Mouse (Mus musculus) midbrain, embryonic 11.5 days (tissue): ENCODE data around the gene 4833439L19Rik. TPM values are rescaled to one million over a fixed set of nuclear protein-coding genes. Genes with fewer than 3 reads are reported as not detected.

Source experiments
- ATAC-seq: fragments of 200-750 bp; cut with Nextera tagmentation; 2 replicates; pipeline ENCODE4 v1.8.0; 2017; ENCODE audit warnings: moderate TSS enrichment, moderate library complexity; ENCODE audit not compliant: low FRiP score
- DNase-seq: peaks from one replicate; pipeline ENCODE4 v3.0.0; 2015; ENCODE audit warnings: low spot score; ENCODE audit errors: missing footprints
- H3K27ac ChIP-seq: fragments of 300-500 bp; sonication (generic); 2 replicates; pipeline ENCODE4 v1.5.1; 2014; ENCODE audit warnings: low read depth, low read length
- H3K27me3 ChIP-seq: fragments of 300-500 bp; sonication (generic); 2 replicates; pipeline ENCODE4 v1.6.1; 2014; ENCODE audit warnings: mild to moderate bottlenecking, low read length, moderate library complexity, mixed read lengths; ENCODE audit not compliant: control insufficient read depth, insufficient read depth
- H3K36me3 ChIP-seq: fragments of 300-500 bp; sonication (generic); 2 replicates; pipeline ENCODE4 v1.6.1; 2014; ENCODE audit warnings: mild to moderate bottlenecking, low read length, moderate library complexity, mixed read lengths; ENCODE audit not compliant: control insufficient read depth, insufficient read depth
- H3K4me1 ChIP-seq: fragments of 300-500 bp; sonication (generic); 2 replicates; pipeline ENCODE4 v1.6.1; 2014; ENCODE audit warnings: low read length; ENCODE audit not compliant: control insufficient read depth, insufficient read depth
- H3K4me2 ChIP-seq: fragments of 300-500 bp; sonication (generic); 2 replicates; pipeline ENCODE4 v1.6.1; 2014; ENCODE audit warnings: mild to moderate bottlenecking, moderate library complexity
- H3K4me3 ChIP-seq: fragments of 300-500 bp; sonication (generic); 2 replicates; pipeline ENCODE4 v1.5.1; 2014; ENCODE audit warnings: low read depth, low read length
- H3K9ac ChIP-seq: fragments of 300-500 bp; sonication (generic); 2 replicates; pipeline ENCODE4 v1.6.1; 2014; ENCODE audit warnings: low read length
- H3K9me3 ChIP-seq: fragments of 300-500 bp; sonication (generic); 2 replicates; pipeline ENCODE4 v1.6.1; 2016; ENCODE audit warnings: low read length; ENCODE audit not compliant: control insufficient read depth
- WGBS: fragments of 180-500 bp; shearing (Covaris S2); extraction: QIAGEN DNeasy Blood & Tissue Kit; methylation state at CpG from one replicate; pipeline ENCODE4 v1.1.7; 2014; 5-methylcytosine and 5-hydroxymethylcytosine counted together
- polyA plus RNA-seq: library from polyadenylated mRNA; unstranded; fragments of >200 nt; fragmentation: Nextera tagmentation; extraction: Ambion mirVana; gene quantifications from 2 replicates; pipeline ENCODE4 v1.2.1, GENCODE M21; 2014

Gene 4833439L19Rik
- polyA plus RNA-seq, 1 experiment from 2014 or later, result 263 TPM

- no peak for DNase-seq
- 36% methylated on average over 4 of the region's 4 CpGs for WGBS
- H3K9ac ChIP-seq, result no peak overlapping the region
- H3K36me3 ChIP-seq, result no peaks in the 10 kb centered on the region
- ATAC-seq, result no peak
- H3K4me1 ChIP-seq, result peaks cover 7% of the 10 kb centered on the region; the same call in 1 of the 2 replicates
- no peak overlapping the region for H3K27ac ChIP-seq
- H3K9me3 ChIP-seq, result no peaks in the 10 kb centered on the region
- H3K4me2 ChIP-seq, result no peak overlapping the region
- no peaks in the 10 kb centered on the region; the same call in 1 of the 2 replicates for H3K27me3 ChIP-seq
- H3K4me3 ChIP-seq, result no peak overlapping the region
Observed at GRCm38 (mm10) chr13:54604221-54604620, 39.0 kb upstream of the 4833439L19Rik start.

DNA sequence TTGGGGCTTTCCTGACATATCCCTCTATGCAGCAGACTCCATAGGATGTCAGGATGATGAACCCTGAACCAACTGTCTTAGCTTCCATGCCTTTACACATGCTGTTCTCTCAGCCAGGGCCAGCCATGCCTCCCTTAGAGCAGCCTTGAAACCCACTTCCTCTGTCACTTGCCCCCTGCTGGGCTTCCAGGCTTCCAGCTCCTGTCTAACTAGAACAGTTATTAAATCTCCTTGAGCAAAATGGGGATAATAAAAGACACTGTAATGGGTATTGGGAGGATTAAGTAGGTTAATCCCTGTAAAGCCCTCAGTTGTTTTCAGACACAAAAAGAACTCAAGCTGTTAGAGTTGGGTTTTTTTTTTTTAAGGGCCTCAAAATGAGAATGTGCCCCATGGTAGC lies 38.3 kb upstream of the 4833439L19Rik start:
- DNase-seq (no peak), ATAC-seq (no peak)
- no peaks in the 10 kb centered on the region; the same call in 1 of the 2 replicates for H3K27me3 ChIP-seq
- peaks cover under 1% of the 10 kb centered on the region; the same call in 1 of the 2 replicates for H3K4me1 ChIP-seq
- no peaks in the 10 kb centered on the region for H3K9me3 ChIP-seq
- no peak overlapping the region for H3K4me3 ChIP-seq
- no peaks in the 10 kb centered on the region for H3K36me3 ChIP-seq
- H3K4me2 ChIP-seq, result no peak overlapping the region
- H3K27ac ChIP-seq, result no peak overlapping the region
- H3K9ac ChIP-seq, result no peak overlapping the region

DNA sequence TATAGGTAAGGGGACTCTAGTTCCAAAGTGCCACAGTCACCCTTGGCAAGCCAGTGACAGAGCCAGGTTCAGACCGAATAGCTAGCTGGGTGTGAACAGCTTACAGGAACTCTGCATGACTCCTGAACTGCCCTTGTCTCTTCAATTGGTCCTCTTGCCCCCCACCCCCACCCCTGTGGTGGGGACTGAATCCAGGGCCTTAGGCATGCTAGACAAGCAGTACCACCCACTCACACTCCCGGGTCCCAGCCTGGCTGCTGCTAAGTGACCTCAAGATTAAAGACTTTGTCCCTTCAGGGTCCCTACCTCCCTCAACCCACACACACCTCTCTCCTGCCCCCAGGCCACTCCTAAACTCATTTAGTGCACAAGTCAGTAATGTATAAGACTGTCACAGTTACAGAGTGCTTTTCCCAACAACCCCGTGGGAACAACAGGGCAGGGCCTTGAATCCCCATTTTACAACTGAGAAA lies 37.4 kb upstream of the 4833439L19Rik start:
- Histone ChIP-seq H3K4me3 (no peak overlapping the region), H3K9ac (no peak overlapping the region), H3K36me3 (no peaks in the 10 kb centered on the region), H3K27ac (no peak overlapping the region), H3K9me3 (no peaks in the 10 kb centered on the region), H3K4me2 (no peak overlapping the region), H3K4me1 (no peaks in the 10 kb centered on the region), H3K27me3 (no peaks in the 10 kb centered on the region)
- DNase-seq (no peak), ATAC-seq (no peak)
- 61% methylated on average over 3 of the region's 3 CpGs for WGBS

- Histone ChIP-seq H3K4me2 (no peak overlapping the region), H3K4me3 (no peak overlapping the region), H3K36me3 (no peaks in the 10 kb centered on the region), H3K27ac (no peak overlapping the region), H3K9ac (no peak overlapping the region), H3K4me1 (no peaks in the 10 kb centered on the region), H3K27me3 (no peaks in the 10 kb centered on the region), H3K9me3 (no peaks in the 10 kb centered on the region)
- WGBS, result 88% methylated on average over 12 of the region's 12 CpGs
- ATAC-seq (no peak), DNase-seq (no peak)
Observed at GRCm38 (mm10) chr13:54598622-54599143, 33.4 kb upstream of the 4833439L19Rik start.

GRCm38 (mm10) chr13:54596870-54597269 lies 31.6 kb upstream of the 4833439L19Rik start:
- Histone ChIP-seq H3K9ac (no peak overlapping the region), H3K4me3 (no peak overlapping the region), H3K4me1 (no peaks in the 10 kb centered on the region), H3K27me3 (no peaks in the 10 kb centered on the region), H3K4me2 (no peak overlapping the region), H3K9me3 (no peaks in the 10 kb centered on the region), H3K36me3 (no peaks in the 10 kb centered on the region), H3K27ac (no peak overlapping the region)
- DNase-seq (no peak), ATAC-seq (no peak)
- WGBS, result 80% methylated on average over 5 of the region's 5 CpGs

- no peaks in the 10 kb centered on the region for H3K9me3 ChIP-seq
- WGBS, result 82% methylated on average over 8 of the region's 8 CpGs
- peaks cover 2% of the 10 kb centered on the region; the same call in 1 of the 2 replicates for H3K4me1 ChIP-seq
- H3K27ac ChIP-seq, result no peak overlapping the region
- DNase-seq (no peak), ATAC-seq (no peak)
- H3K9ac ChIP-seq, result no peak overlapping the region
- H3K36me3 ChIP-seq, result no peaks in the 10 kb centered on the region
- no peaks in the 10 kb centered on the region for H3K27me3 ChIP-seq
- no peak overlapping the region for H3K4me2 ChIP-seq
- H3K4me3 ChIP-seq, result no peak overlapping the region
Observed at GRCm38 (mm10) chr13:54596107-54596690, 31.0 kb upstream of the 4833439L19Rik start.

- no peaks in the 10 kb centered on the region for H3K9me3 ChIP-seq
- WGBS, result 92% methylated on average over 11 of the region's 11 CpGs
- no peak for ATAC-seq
- H3K36me3 ChIP-seq, result no peaks in the 10 kb centered on the region
- no peak for DNase-seq
- no peak overlapping the region for H3K4me2 ChIP-seq
- no peak overlapping the region for H3K9ac ChIP-seq
- no peaks in the 10 kb centered on the region for H3K27me3 ChIP-seq
- peaks cover 14% of the 10 kb centered on the region; the same call in 1 of the 2 replicates for H3K4me1 ChIP-seq
- H3K27ac ChIP-seq, result no peak overlapping the region
- H3K4me3 ChIP-seq, result no peak overlapping the region
Observed at GRCm38 (mm10) chr13:54593617-54594016, 28.4 kb upstream of the 4833439L19Rik start.

- no peaks in the 10 kb centered on the region for H3K9me3 ChIP-seq
- 92% methylated on average over 8 of the region's 8 CpGs for WGBS
- no peak overlapping the region for H3K27ac ChIP-seq
- H3K27me3 ChIP-seq, result no peaks in the 10 kb centered on the region
- H3K36me3 ChIP-seq, result peaks cover 2% of the 10 kb centered on the region; the same call in 1 of the 2 replicates
- ATAC-seq (no peak), DNase-seq (no peak)
- H3K4me1 ChIP-seq, result peaks cover 15% of the 10 kb centered on the region; the same call in 1 of the 2 replicates
- H3K4me2 ChIP-seq, result no peak overlapping the region
- H3K9ac ChIP-seq, result no peak overlapping the region
- no peak overlapping the region for H3K4me3 ChIP-seq
Observed at GRCm38 (mm10) chr13:54591776-54592356, 26.6 kb upstream of the 4833439L19Rik start.
